Mouse (Mus musculus): Measurements from ENCODE around the gene Ebf4.

The Ebf4 gene

DNA sequence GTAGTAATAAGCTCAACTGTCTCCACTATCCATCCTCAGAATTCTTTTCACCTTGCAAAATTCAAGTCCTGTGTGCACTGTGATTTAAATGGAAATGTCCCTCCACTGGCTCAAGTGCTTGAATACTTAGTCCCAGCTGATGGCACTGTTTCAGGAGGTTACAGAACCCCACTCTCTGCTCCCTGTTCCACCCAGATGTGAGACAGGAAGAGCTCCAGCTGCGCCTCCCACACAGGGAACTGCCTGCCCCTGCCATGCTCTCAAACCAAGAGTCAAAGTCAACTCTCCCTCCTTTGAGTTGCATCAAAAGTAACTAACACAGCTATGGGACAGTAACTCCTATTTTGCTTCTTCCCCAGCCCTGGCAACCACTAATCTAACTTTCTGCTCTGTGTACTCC is 91.2 kb downstream of the Ebf4 start:
- no peak for DNase-seq

- DNase-seq, result no peak
Measured at GRCm38 (mm10) chr2:130388796-130389195, 93.8 kb downstream of the Ebf4 start.

DNA sequence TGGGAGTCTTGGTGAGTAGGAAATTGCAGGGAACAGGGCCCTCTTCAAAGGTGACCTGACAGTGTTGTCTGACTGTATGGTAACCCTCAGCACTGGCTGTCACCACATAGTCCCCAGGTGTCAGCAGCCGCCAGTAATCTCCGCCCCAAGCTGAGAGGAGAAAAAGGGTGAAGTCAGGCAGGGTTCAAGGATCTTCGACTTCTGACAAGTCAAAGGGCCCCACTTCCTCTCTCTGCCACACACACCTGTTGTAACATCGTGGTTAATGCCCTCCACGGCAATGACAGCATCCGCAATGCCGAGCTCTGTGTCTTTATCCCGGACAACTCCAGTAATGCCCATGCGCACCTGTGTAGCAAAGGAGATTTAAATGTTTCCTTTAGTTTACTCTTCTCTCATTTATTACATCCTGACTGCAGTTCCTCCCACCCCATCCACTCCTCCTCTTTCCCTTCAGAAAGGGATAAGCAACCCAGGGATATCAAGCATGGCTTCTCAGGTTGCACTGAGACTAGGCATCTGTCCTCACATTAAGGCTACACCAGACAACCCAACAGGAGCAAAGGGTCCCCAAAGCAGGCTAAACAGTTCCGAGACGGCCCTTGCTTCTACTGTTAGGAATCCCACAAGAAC is 96.1 kb downstream of the Ebf4 start:
- no peak for DNase-seq

DNA sequence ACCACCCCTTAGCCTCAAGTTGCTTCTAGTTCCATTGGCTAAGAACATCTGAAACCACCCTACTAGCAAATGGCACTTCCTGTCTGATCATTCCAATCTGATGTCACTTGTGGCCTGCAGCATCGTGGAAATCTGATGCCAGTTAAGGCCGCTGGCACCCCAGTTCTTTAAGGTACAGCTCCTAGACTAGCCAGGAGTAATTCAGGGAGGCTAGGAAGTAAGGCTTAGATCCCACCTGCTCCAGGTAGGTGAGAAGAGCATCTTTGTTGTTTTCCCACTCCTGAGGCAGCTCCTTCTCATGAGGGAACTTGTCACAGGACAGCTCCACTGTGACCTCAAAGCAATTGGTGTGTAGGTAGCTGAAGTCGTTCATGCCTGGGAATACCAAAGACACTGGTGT is 97.9 kb downstream of the Ebf4 start:
- no peak for DNase-seq

DNA sequence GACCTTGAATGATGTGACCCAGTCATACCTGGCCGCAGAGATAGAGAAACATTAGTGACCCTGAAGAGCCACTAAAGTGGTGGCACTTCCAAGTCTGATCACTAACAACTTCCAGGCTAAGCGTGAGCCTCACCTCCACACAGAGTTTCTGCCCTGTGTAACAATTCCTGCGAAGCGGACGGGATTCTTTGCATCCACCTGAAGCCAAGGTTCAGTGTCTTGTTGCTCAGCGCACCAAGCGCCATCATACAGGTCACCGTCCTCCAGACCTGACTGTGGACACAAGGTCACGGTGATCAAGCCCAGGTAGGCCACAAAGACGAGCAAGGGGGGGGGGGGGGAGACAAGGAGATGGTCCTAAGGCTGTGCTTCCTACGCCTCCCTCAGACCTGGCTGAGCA is 100.7 kb downstream of the Ebf4 start:
- no peak for DNase-seq

GRCm38 (mm10) chr2:130397186-130397985 is 102.4 kb downstream of the Ebf4 start, which contains the start of gene Cpxm1:
Gene Cpxm1, minus strand, starts transcription at chr2:130397574.
- DNase-seq, result peak; percentile 24 to 53

DNA sequence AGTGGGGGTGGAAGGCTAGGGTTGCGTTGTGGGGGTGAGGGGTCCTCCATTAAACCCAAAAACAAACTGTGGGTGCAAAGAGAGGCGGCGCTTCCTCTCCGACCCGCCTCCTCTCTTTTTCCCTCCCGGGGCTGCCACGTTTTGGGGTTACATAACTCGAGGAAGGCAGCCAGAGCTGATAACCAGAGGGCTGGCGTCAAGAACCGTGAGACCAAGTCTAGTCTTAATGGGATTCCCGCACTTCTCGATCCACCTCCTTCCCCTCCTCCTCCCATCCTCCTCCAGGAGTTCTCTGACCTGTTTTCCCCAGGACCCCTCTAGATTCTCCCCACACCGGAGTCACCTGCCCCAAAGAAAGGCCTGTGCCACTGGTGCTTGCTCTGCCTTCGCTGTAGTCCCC is 103.1 kb downstream of the Ebf4 start:
- no peak for DNase-seq

DNA sequence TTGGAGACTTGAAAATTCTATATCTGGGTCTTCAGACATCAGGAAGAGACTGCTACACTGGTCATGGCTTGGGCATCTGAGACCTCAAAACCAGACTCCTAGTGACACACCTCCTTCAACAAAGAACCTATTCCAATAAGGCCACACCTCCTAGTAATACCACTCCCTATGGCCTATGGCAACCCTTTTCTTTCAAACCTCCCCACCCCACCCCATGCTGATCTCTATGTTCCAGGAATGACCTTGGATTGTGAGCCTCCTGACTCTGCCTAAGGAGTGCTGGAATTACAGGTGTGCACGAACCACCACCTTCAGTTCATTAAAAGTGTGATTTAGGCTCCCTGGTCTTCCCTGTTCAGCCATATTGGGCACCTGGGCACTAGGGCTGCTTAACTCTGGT is 105.1 kb downstream of the Ebf4 start:
- no peak for DNase-seq

DNA sequence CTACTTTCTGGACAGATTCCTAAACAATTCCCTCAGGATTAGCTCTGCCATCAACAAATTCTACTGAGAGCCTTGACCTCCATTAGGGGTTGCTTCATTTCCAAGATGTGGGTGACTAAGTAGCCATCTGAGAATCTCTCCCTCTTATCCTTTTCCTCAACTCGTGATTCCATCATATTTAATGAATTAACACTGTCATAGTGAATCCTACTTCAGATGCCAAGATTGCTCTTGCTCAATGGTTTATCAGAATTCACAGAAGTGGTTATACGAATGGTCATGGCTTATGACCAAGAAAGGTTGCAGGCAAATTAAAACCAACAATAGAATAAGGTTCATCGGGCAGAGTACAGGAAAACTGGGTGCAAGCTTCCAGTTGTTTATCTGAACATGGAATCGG is 106.9 kb downstream of the Ebf4 start:
- DNase-seq, result no peak

DNA sequence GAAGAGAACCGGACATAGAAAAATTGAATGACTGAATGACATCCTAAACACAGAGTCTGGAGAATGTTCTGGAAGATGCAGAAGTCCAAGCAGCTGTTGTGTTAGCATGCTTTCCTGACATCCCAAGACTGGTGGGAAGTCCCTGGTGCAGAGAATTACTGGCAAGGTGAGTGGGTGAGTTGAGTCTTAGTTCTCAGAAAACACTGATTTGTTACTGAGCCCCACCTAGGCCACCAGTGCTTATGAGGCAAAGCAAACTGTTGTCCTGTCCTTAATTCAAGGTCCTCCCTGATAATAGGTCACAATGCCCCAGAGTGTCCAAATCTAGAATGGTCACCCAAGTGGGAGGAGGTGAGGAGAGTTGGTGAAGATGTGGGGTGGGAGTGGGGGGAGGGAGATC is 110.0 kb downstream of the Ebf4 start, which contains the start of the genes Gm28372 and 1700020A23Rik:
TSS of gene Gm28372 (plus strand) at position 301 of the 400 bp plus-strand sequence.
TSS of gene 1700020A23Rik (plus strand) at position 321 of the 400 bp plus-strand sequence.
- DNase-seq, result no peak

GRCm38 (mm10) chr2:130406178-130406577 is 111.2 kb downstream of the Ebf4 start, which contains the start of gene Tmem239:
Gene Tmem239, plus strand, starts transcription at chr2:130406478.
- DNase-seq, result no peak

- no peak for DNase-seq
Measured at GRCm38 (mm10) chr2:130408194-130408593, 113.2 kb downstream of the Ebf4 start.

DNA sequence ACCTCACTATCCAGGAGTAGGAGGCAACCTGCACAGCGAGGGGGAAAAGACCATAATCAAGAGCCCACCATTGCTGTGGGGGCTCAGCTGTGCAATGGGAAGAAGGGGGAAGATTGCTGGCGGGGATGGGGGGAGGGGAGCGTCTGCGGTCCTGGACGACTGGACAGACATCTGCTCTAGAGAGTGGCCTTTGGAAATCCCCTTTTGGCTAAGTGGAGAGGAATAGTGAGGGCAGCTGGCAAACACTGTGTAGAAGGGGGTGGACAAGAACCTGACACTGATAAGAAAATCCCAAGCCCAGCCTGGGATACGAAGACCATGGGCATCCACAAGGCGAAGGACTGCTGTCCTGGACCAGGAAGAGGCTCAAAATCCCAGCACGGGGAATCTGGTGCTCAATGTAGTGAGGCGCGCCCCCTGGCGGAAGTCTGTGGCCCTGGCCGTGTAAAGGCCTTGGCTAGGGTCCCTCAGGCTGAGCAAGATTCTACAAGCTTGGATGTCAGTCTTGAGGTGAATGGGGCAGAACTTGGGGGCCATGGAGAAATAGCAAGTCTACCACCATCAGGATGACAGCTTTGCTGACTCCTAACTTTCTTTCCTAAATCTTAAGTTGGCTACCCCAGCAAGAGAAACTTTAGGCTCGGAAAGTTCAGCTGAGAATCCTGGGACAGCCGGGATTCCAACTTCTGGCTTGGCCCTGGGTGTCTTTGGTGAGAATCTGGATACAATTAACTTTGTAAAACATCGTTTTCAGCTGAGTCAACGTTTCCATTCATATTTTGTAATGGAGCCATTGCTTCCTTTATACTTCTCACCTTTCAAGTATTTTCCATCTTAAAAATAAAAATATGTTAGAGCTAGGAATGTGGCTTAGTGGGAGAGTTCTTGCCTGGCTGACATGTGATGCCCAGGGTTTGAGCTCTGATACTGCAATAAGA is 116.9 kb downstream of the Ebf4 start:
- peak; percentile 83 to 93 for DNase-seq

DNA sequence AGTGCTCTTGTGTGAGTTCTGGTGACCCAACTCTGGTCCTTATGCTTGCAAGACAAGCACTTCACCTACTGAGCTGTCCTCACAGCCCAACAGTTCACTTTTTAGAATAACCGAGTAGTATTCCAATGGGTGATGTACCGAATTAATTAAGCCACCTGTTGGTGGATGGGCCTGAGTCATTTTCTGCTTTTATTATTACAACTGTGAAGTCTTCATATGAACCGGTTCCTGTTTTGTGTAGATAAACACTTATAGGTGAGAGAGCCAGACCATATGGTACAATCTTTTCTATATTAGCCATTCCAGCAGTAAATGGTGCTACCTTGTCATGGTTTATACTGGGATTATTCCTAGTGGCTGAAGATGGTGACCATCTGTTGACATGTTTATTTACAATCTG is 117.8 kb downstream of the Ebf4 start:
- DNase-seq, result no peak

- peak in 1 of 2 experiments; percentile 31 for DNase-seq
Measured at GRCm38 (mm10) chr2:130414094-130414856, 119.3 kb downstream of the Ebf4 start.

All from kidney, postnatal 25 days (tissue).